Mouse (Mus musculus) CH12.LX (cell line): ENCODE data around the gene Hamp2. TPM values are rescaled to one million over a fixed set of nuclear protein-coding genes. Genes with fewer than 3 reads are reported as not detected.
A peak's percentile ranks its signal among the peaks of the same experiment; 100 is the strongest.

Experiments
- DNase-seq: peaks from one replicate; pipeline ENCODE4 v3.0.0-alpha.2; 2013; ENCODE audit errors: extremely low read depth
- H3K27ac ChIP-seq: 2 replicates; pipeline ENCODE4 v1.5.1; 2012; ENCODE audit warnings: low read depth, mild to moderate bottlenecking, control low read depth, moderate library complexity; ENCODE audit not compliant: insufficient read depth
- H3K27me3 ChIP-seq: replicated peaks from 2 replicates; pipeline ENCODE3; 2012; ENCODE audit warnings: inconsistent platforms
- H3K36me3 ChIP-seq, 2 experiments: replicated peaks in 1 of 2; 2 replicates each; pipeline versions ENCODE3 to v1.6.1; 2012; ENCODE audit warnings: inconsistent platforms in 1 of 2, low read length in 1 of 2, mild to moderate bottlenecking in 1 of 2, mixed read lengths in 1 of 2, moderate library complexity in 1 of 2; ENCODE audit not compliant: control insufficient read depth in 1 of 2, insufficient read depth in 1 of 2
- H3K4me1 ChIP-seq, 2 experiments: 2 replicates each; pipeline ENCODE4 v1.6.1; 2012; ENCODE audit warnings: inconsistent platforms in 1 of 2, moderate library complexity in 1 of 2; ENCODE audit not compliant: insufficient read depth in 2 of 2, control insufficient read depth in 1 of 2
- H3K4me2 ChIP-seq: 2 replicates; pipeline ENCODE4 v1.6.1; 2012; ENCODE audit warnings: low read depth, mild to moderate bottlenecking, control low read depth; ENCODE audit not compliant: poor library complexity, insufficient read depth, severe bottlenecking
- H3K4me3 ChIP-seq, 3 experiments: fragments of 150-350 bp in 1 of 3; sonication (generic) in 1 of 3; replicated peaks in 1 of 3; 2 replicates each; pipeline versions ENCODE3 to v1.5.1; 2011 to 2012; ENCODE audit warnings: low read depth in 2 of 3, low read length in 2 of 3, mild to moderate bottlenecking in 2 of 3, moderate library complexity in 2 of 3, control low read depth in 1 of 3, improper control_type of control experiment in 1 of 3, inconsistent platforms in 1 of 3, mixed read lengths in 1 of 3; ENCODE audit not compliant: poor library complexity in 1 of 3
- H3K79me2 ChIP-seq: replicated peaks from 2 replicates; pipeline ENCODE4 v1.6.1; 2012; ENCODE audit warnings: mild to moderate bottlenecking, moderate library complexity; ENCODE audit not compliant: control insufficient read depth, poor library complexity, insufficient read depth, severe bottlenecking; ENCODE audit errors: extremely low read depth
- H3K9ac ChIP-seq: 2 replicates; pipeline ENCODE4 v1.6.1; 2012; ENCODE audit warnings: low read depth, mild to moderate bottlenecking, control low read depth, moderate library complexity; ENCODE audit not compliant: insufficient read depth
- H3K9me3 ChIP-seq: replicated peaks from 2 replicates; pipeline ENCODE3; 2012; ENCODE audit warnings: low read length, inconsistent platforms, mixed read lengths
- BHLHE40 ChIP-seq: IDR thresholded peaks from 2 replicates; pipeline ENCODE4 v1.6.1; 2011; ENCODE audit warnings: mild to moderate bottlenecking, low read depth, low read length, improper control_type of control experiment
- CTCF ChIP-seq, 2 experiments: IDR thresholded peaks in 1 of 2; conservative IDR thresholded peaks in 1 of 2; 2 replicates each; pipeline ENCODE4 v1.5.1; 2011 to 2012; ENCODE audit warnings: low read depth in 2 of 2, low read length in 2 of 2, improper control_type of control experiment in 1 of 2, inconsistent platforms in 1 of 2, mild to moderate bottlenecking in 1 of 2, moderate library complexity in 1 of 2
- E2F4 ChIP-seq: IDR thresholded peaks from 2 replicates; pipeline ENCODE4 v1.6.1; 2011; ENCODE audit warnings: low read depth, low read length, improper control_type of control experiment; ENCODE audit not compliant: insufficient replicate concordance
- ELF1 ChIP-seq: IDR thresholded peaks from 2 replicates; pipeline ENCODE4 v1.6.1; 2014; ENCODE audit warnings: low read depth, mild to moderate bottlenecking, inconsistent platforms, low read length, improper control_type of control experiment
- EP300 ChIP-seq: IDR thresholded peaks from 2 replicates; pipeline ENCODE4 v1.6.1; 2011; ENCODE audit warnings: low read length, improper control_type of control experiment
- GABPA ChIP-seq: IDR thresholded peaks from 2 replicates; pipeline ENCODE4 v1.6.1; 2012; ENCODE audit warnings: low read depth, low read length, improper control_type of control experiment, inconsistent platforms; ENCODE audit not compliant: insufficient replicate concordance
- HCFC1 ChIP-seq: IDR thresholded peaks from 2 replicates; pipeline ENCODE4 v1.6.1; 2012; ENCODE audit warnings: low read depth, mild to moderate bottlenecking, inconsistent platforms, low read length, improper control_type of control experiment
- MAX ChIP-seq: IDR thresholded peaks from 2 replicates; pipeline ENCODE4 v1.6.1; 2011; ENCODE audit warnings: low read length, improper control_type of control experiment
- NRF1 ChIP-seq: IDR thresholded peaks from 2 replicates; pipeline ENCODE4 v1.6.1; 2014; ENCODE audit warnings: low read depth, mild to moderate bottlenecking, inconsistent platforms, low read length, improper control_type of control experiment, moderate library complexity
- PAX5 ChIP-seq: IDR thresholded peaks from 2 replicates; pipeline ENCODE4 v1.6.1; 2012; ENCODE audit warnings: low read length, inconsistent platforms, mixed read lengths
- POLR2A ChIP-seq: IDR thresholded peaks from 2 replicates; pipeline ENCODE4 v1.6.1; 2011; ENCODE audit warnings: low read depth, mild to moderate bottlenecking, improper control_type of control experiment, low read length
- POLR2AphosphoS2 ChIP-seq: IDR thresholded peaks from 2 replicates; pipeline ENCODE4 v1.6.1; 2011; ENCODE audit warnings: low read depth, low read length, improper control_type of control experiment
- RAD21 ChIP-seq: IDR thresholded peaks from 2 replicates; pipeline ENCODE4 v1.6.1; 2011; ENCODE audit warnings: low read depth, mild to moderate bottlenecking, low read length, improper control_type of control experiment, moderate library complexity
- SMC3 ChIP-seq: IDR thresholded peaks from 2 replicates; pipeline ENCODE4 v1.6.1; 2011; ENCODE audit warnings: low read depth, low read length, improper control_type of control experiment
- UBTF ChIP-seq: IDR thresholded peaks from 2 replicates; pipeline ENCODE4 v1.6.1; 2012; ENCODE audit warnings: low read depth, mild to moderate bottlenecking, inconsistent platforms, low read length, improper control_type of control experiment, moderate library complexity
- ZKSCAN1 ChIP-seq: IDR thresholded peaks from 2 replicates; pipeline ENCODE4 v1.6.1; 2012; ENCODE audit warnings: low read depth, inconsistent platforms, low read length, improper control_type of control experiment, borderline replicate concordance
- ZMIZ1 ChIP-seq: IDR thresholded peaks from 2 replicates; pipeline ENCODE4 v1.6.1; 2012; ENCODE audit warnings: low read depth, mild to moderate bottlenecking, inconsistent platforms, low read length, improper control_type of control experiment
- ZNF384 ChIP-seq: IDR thresholded peaks from 2 replicates; pipeline ENCODE4 v1.6.1; 2012; ENCODE audit warnings: low read depth, low read length, improper control_type of control experiment, inconsistent platforms
- dilution Hi-C: fragments of 300-500 bp; cut with MboI; formaldehyde crosslinking; loops from 2 replicates; pipeline ENCODE4 v1.14.3; 2020; ENCODE audit warnings: low sequenced_read_pairs; ENCODE audit not compliant: extremely low pct_unique_long_range_greater_than_20kb, extremely low pct_ligation_motif_present
- in situ Hi-C: fragments of 300-500 bp; cut with MboI; formaldehyde crosslinking; loops from 3 replicates; pipeline ENCODE4 v1.14.3; 2019; ENCODE audit warnings: low sequenced_read_pairs, low pct_ligation_motif_present, low pct_unique_long_range_greater_than_20kb, mixed read lengths
- polyA plus RNA-seq: library from polyadenylated mRNA; unstranded; fragments of >175 nt; gene quantifications from 2 replicates; pipeline ENCODE4 v1.2.1, GENCODE M21; 2012; ENCODE audit warnings: low read depth; ENCODE audit not compliant: insufficient read length
- total RNA-seq, 2 experiments: library from RNA; depleted of rRNA; stranded (reverse); fragments of 300-350 nt in 1 of 2; fragments of >200 nt in 1 of 2; gene quantifications; 2 replicates each; pipeline ENCODE4 v1.2.3; 2012 to 2014

Hamp2 gene
- total and polyA plus RNA-seq, 3 experiments = not detected

DNA sequence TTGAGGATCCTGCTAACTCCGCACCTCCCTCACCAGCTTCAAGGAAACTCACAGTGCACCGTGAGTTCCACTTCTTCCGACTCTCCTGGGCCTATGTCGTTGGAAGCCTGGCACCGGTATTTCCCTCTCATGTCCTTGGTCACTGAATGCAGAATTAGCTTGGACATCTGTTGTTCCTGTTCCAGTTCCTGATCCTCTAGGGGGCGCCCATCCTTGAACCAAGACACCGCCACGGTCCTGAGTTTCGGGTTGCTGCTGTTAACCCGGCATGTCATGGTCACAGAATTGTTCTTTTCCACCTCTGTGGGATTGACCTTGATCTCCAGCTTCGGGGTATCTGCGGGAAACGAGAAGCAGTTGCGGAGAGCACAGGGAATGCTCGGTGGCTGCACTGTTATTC is 51.4 kb downstream of the Hamp2 start:
- dilution Hi-C loops (no loop called here), in situ Hi-C loops (no loop called here)
- Histone ChIP-seq H3K27ac (no peak overlapping the region), H3K9me3 (no peaks in the 10 kb centered on the region), H3K4me1 (peaks cover 6 to 72% of the 10 kb centered on the region in 2 experiments), H3K9ac (no peak overlapping the region), H3K27me3 (no peaks in the 10 kb centered on the region), H3K79me2 (no peaks in the 10 kb centered on the region), H3K4me2 (peak overlapping the region; percentile 0; the same call in 1 of the 2 replicates), H3K4me3 (no peak overlapping the region), H3K36me3 (peaks cover 24 to 89% of the 10 kb centered on the region in 2 experiments)
- no peak for TF ChIP-seq E2F4
- TF ChIP-seq UBTF = no peak
- TF ChIP-seq RAD21 = peak; percentile 58
- no peak for TF ChIP-seq HCFC1
- no peak for TF ChIP-seq ZNF384
- peak; percentile 87 for TF ChIP-seq SMC3
- TF ChIP-seq ELF1 = peak; percentile 50; the same call in 1 of the 2 replicates
- peak; percentile 18 to 87; a peak in 3 of 4 replicates for TF ChIP-seq CTCF (conservative IDR thresholded peaks at IDR 0.05 in 1 of 2, IDR thresholded peaks at IDR 0.05 in 1 of 2; ENCODE audit: low read depth in 2 of 2, low read length in 2 of 2)
- TF ChIP-seq ZKSCAN1 = no peak
- TF ChIP-seq POLR2A = no peak
- no peak for TF ChIP-seq POLR2AphosphoS2
- no peak for TF ChIP-seq BHLHE40
- TF ChIP-seq GABPA = no peak
- TF ChIP-seq NRF1 = no peak
- no peak for TF ChIP-seq MAX
- TF ChIP-seq ZMIZ1 = no peak
- TF ChIP-seq EP300 = no peak
- TF ChIP-seq PAX5 = no peak
- DNase-seq = peak; percentile 76

Other genes with a start within 250 kb of the Hamp2 start
Only the 20 nearest of the 24 such genes appear.
- gene Tmem147, start 195.1 kb downstream of the Hamp2 start, total RNA-seq (2012; rRNA removed) = 136 and 137 TPM in 2 replicates
- gene Tmem147, start 195.1 kb downstream of the Hamp2 start, total RNA-seq (2014; rRNA removed) = 152 and 154 TPM in 2 replicates
- 98.4 and 149 TPM in 2 replicates for gene Tmem147, start 195.1 kb downstream of the Hamp2 start, polyA plus RNA-seq
- gene Gapdhs, start 181.0 kb downstream of the Hamp2 start, total RNA-seq (2012; rRNA removed) = 0.42 and 0.89 TPM in 2 replicates
- not detected in 2 replicates for gene Gapdhs, start 181.0 kb downstream of the Hamp2 start, total RNA-seq (2014; rRNA removed)
- 1.7 and 2.9 TPM in 2 replicates for gene Gapdhs, start 181.0 kb downstream of the Hamp2 start, polyA plus RNA-seq
- 0.59 and 0.76 TPM in 2 replicates for gene Sbsn, start 173.2 kb downstream of the Hamp2 start, total RNA-seq (2012; rRNA removed)
- gene Sbsn, start 173.2 kb downstream of the Hamp2 start, total RNA-seq (2014; rRNA removed) = 0.30 TPM in 1 of 2 replicates, not detected in the other
- gene Sbsn, start 173.2 kb downstream of the Hamp2 start, polyA plus RNA-seq = 0.69 and 1.1 TPM in 2 replicates
- not detected in 2 replicates for gene Dmkn, start 160.9 kb downstream of the Hamp2 start, total RNA-seq (2012; rRNA removed)
- gene Dmkn, start 160.9 kb downstream of the Hamp2 start, total RNA-seq (2014; rRNA removed) = not detected in 2 replicates
- gene Dmkn, start 160.9 kb downstream of the Hamp2 start, polyA plus RNA-seq = not detected in 2 replicates
- not detected in 2 replicates for gene Krtdap, start 136.8 kb downstream of the Hamp2 start, total RNA-seq (2012; rRNA removed)
- gene Krtdap, start 136.8 kb downstream of the Hamp2 start, total RNA-seq (2014; rRNA removed) = not detected in 2 replicates
- gene Krtdap, start 136.8 kb downstream of the Hamp2 start, polyA plus RNA-seq = not detected in 2 replicates
- gene Ffar2, start 100.9 kb downstream of the Hamp2 start, total RNA-seq (2012; rRNA removed) = 0.08 TPM in 1 of 2 replicates, not detected in the other
- not detected in 2 replicates for gene Ffar2, start 100.9 kb downstream of the Hamp2 start, total RNA-seq (2014; rRNA removed)
- gene Ffar2, start 100.9 kb downstream of the Hamp2 start, polyA plus RNA-seq = 0.51 and 0.52 TPM in 2 replicates
- gene Ffar3, start 68.5 kb downstream of the Hamp2 start, total RNA-seq (2012; rRNA removed) = not detected in 2 replicates
- not detected in 2 replicates for gene Ffar3, start 68.5 kb downstream of the Hamp2 start, total RNA-seq (2014; rRNA removed)
- not detected in 2 replicates for gene Ffar3, start 68.5 kb downstream of the Hamp2 start, polyA plus RNA-seq
- gene Ffar1, start 63.1 kb downstream of the Hamp2 start, total RNA-seq (2012; rRNA removed) = 0.34 and 0.42 TPM in 2 replicates
- 1.2 and 1.4 TPM in 2 replicates for gene Ffar1, start 63.1 kb downstream of the Hamp2 start, total RNA-seq (2014; rRNA removed)
- gene Ffar1, start 63.1 kb downstream of the Hamp2 start, polyA plus RNA-seq = 14.3 and 17.2 TPM in 2 replicates
- gene Cd22, start 44.3 kb downstream of the Hamp2 start, total RNA-seq (2012; rRNA removed) = 41.7 and 42.3 TPM in 2 replicates
- gene Cd22, start 44.3 kb downstream of the Hamp2 start, total RNA-seq (2014; rRNA removed) = 81.5 and 90.6 TPM in 2 replicates
- gene Cd22, start 44.3 kb downstream of the Hamp2 start, polyA plus RNA-seq = 180 and 190 TPM in 2 replicates
- 0.04 TPM in 1 of 2 replicates, not detected in the other for gene Mag, start 9.8 kb downstream of the Hamp2 start, total RNA-seq (2012; rRNA removed)
- not detected in 2 replicates for gene Mag, start 9.8 kb downstream of the Hamp2 start, total RNA-seq (2014; rRNA removed)
- gene Mag, start 9.8 kb downstream of the Hamp2 start, polyA plus RNA-seq = not detected in 2 replicates
- gene Hamp, start 19.4 kb upstream of the Hamp2 start, total RNA-seq (2012; rRNA removed) = not detected in 2 replicates
- not detected in 2 replicates for gene Hamp, start 19.4 kb upstream of the Hamp2 start, total RNA-seq (2014; rRNA removed)
- gene Hamp, start 19.4 kb upstream of the Hamp2 start, polyA plus RNA-seq = not detected in 2 replicates
- gene Usf2, start 32.1 kb upstream of the Hamp2 start, total RNA-seq (2012; rRNA removed) = 42.0 and 47.9 TPM in 2 replicates
- gene Usf2, start 32.1 kb upstream of the Hamp2 start, total RNA-seq (2014; rRNA removed) = 47.0 and 57.2 TPM in 2 replicates
- 102 and 103 TPM in 2 replicates for gene Usf2, start 32.1 kb upstream of the Hamp2 start, polyA plus RNA-seq
- 0.08 and 0.13 TPM in 2 replicates for gene Lsr, start 48.8 kb upstream of the Hamp2 start, total RNA-seq (2012; rRNA removed)
- gene Lsr, start 48.8 kb upstream of the Hamp2 start, total RNA-seq (2014; rRNA removed) = 0.12 TPM in 1 of 2 replicates, not detected in the other
- not detected in 2 replicates for gene Lsr, start 48.8 kb upstream of the Hamp2 start, polyA plus RNA-seq
- gene Fam187b, start 49.1 kb upstream of the Hamp2 start, total RNA-seq (2012; rRNA removed) = not detected in 2 replicates
- gene Fam187b, start 49.1 kb upstream of the Hamp2 start, total RNA-seq (2014; rRNA removed) = not detected in 2 replicates
- gene Fam187b, start 49.1 kb upstream of the Hamp2 start, polyA plus RNA-seq = not detected in 2 replicates
- 71.6 and 73.2 TPM in 2 replicates for gene Fxyd5, start 117.8 kb upstream of the Hamp2 start, total RNA-seq (2012; rRNA removed)
- gene Fxyd5, start 117.8 kb upstream of the Hamp2 start, total RNA-seq (2014; rRNA removed) = 38.3 and 43.8 TPM in 2 replicates
- gene Fxyd5, start 117.8 kb upstream of the Hamp2 start, polyA plus RNA-seq = 96.8 and 124 TPM in 2 replicates
- not detected in 2 replicates for gene Fxyd7, start 126.8 kb upstream of the Hamp2 start, total RNA-seq (2012; rRNA removed)
- gene Fxyd7, start 126.8 kb upstream of the Hamp2 start, total RNA-seq (2014; rRNA removed) = not detected in 2 replicates
- gene Fxyd7, start 126.8 kb upstream of the Hamp2 start, polyA plus RNA-seq = not detected in 2 replicates
- gene Fxyd1, start 132.5 kb upstream of the Hamp2 start, total RNA-seq (2012; rRNA removed) = not detected in 2 replicates
- not detected in 2 replicates for gene Fxyd1, start 132.5 kb upstream of the Hamp2 start, total RNA-seq (2014; rRNA removed)
- gene Fxyd1, start 132.5 kb upstream of the Hamp2 start, polyA plus RNA-seq = not detected in 2 replicates
- gene Lgi4, start 134.7 kb upstream of the Hamp2 start, total RNA-seq (2012; rRNA removed) = not detected in 2 replicates
- gene Lgi4, start 134.7 kb upstream of the Hamp2 start, total RNA-seq (2014; rRNA removed) = not detected in 2 replicates
- gene Lgi4, start 134.7 kb upstream of the Hamp2 start, polyA plus RNA-seq = not detected in 2 replicates
- not detected in 2 replicates for gene Fxyd3, start 152.0 kb upstream of the Hamp2 start, total RNA-seq (2012; rRNA removed)
- gene Fxyd3, start 152.0 kb upstream of the Hamp2 start, total RNA-seq (2014; rRNA removed) = not detected in 2 replicates
- gene Fxyd3, start 152.0 kb upstream of the Hamp2 start, polyA plus RNA-seq = 0.08 TPM in 1 of 2 replicates, not detected in the other
- gene Hpn, start 190.6 kb upstream of the Hamp2 start, total RNA-seq (2012; rRNA removed) = 1.7 and 3.0 TPM in 2 replicates
- 8.7 and 11.2 TPM in 2 replicates for gene Hpn, start 190.6 kb upstream of the Hamp2 start, total RNA-seq (2014; rRNA removed)
- 16.7 and 18.7 TPM in 2 replicates for gene Hpn, start 190.6 kb upstream of the Hamp2 start, polyA plus RNA-seq